Mouse (Mus musculus): ENCODE results near the gene Cish. TPM values are rescaled to one million over a fixed set of nuclear protein-coding genes. Genes with fewer than 3 reads are reported as not detected.
"Not testable (repeated sequence)": the region's sequence is repeated elsewhere in the genome, so short reads cannot be mapped to it uniquely, and the experiment has no call there.

The Cish gene
- total and polyA plus RNA-seq, 2 experiments from 2014 or later: 4.0 to 11.2 TPM

GRCm38 (mm10) chr9:107302592-107302991 lies 6.8 kb downstream of the Cish start:
- peaks cover 12% of the 10 kb centered on the region; the same call in 1 of the 2 replicates for H3K36me3 ChIP-seq (ENCODE audit: insufficient read depth)
- DNase-seq (no peak), ATAC-seq (no peak)
- no peaks in the 10 kb centered on the region for H3K27me3 ChIP-seq (ENCODE audit: insufficient read depth, low read length)
- no peaks in the 10 kb centered on the region for H3K9me3 ChIP-seq (ENCODE audit: low read length)
- H3K27ac ChIP-seq (ENCODE audit: low read depth, low read length): no peak overlapping the region
- no peak overlapping the region for H3K4me2 ChIP-seq (ENCODE audit: low read depth)
- no peak for TF ChIP-seq CTCF (IDR thresholded peaks at IDR 0.05; ENCODE audit: low read depth)
- peaks cover 5% of the 10 kb centered on the region for H3K4me1 ChIP-seq (ENCODE audit: insufficient read depth)
- WGBS: 86% methylated on average over 7 of the region's 7 CpGs
- H3K9ac ChIP-seq: no peak overlapping the region
- no peak overlapping the region for H3K4me3 ChIP-seq (ENCODE audit: low read depth, low read length)

GRCm38 (mm10) chr9:107303121-107303820 lies 7.4 kb downstream of the Cish start:
- no peaks in the 10 kb centered on the region for H3K27me3 ChIP-seq (ENCODE audit: insufficient read depth, low read length)
- H3K27ac ChIP-seq (ENCODE audit: low read depth, low read length): no peak overlapping the region
- H3K4me2 ChIP-seq (ENCODE audit: low read depth): no peak overlapping the region
- TF ChIP-seq CTCF (IDR thresholded peaks at IDR 0.05; ENCODE audit: low read depth): no peak
- H3K9me3 ChIP-seq (ENCODE audit: low read length): no peaks in the 10 kb centered on the region
- ATAC-seq (no peak), DNase-seq (no peak)
- 77% methylated on average over 9 of the region's 9 CpGs for WGBS
- H3K4me1 ChIP-seq (ENCODE audit: insufficient read depth): no peaks in the 10 kb centered on the region
- H3K9ac ChIP-seq: no peak overlapping the region
- peaks cover 12% of the 10 kb centered on the region; the same call in 1 of the 2 replicates for H3K36me3 ChIP-seq (ENCODE audit: insufficient read depth)
- H3K4me3 ChIP-seq (ENCODE audit: low read depth, low read length): no peak overlapping the region

GRCm38 (mm10) chr9:107303900-107304299 lies 8.1 kb downstream of the Cish start:
- Histone ChIP-seq H3K4me2 (ENCODE audit: low read depth) (no peak overlapping the region), H3K27ac (ENCODE audit: low read depth, low read length) (no peak overlapping the region), H3K4me1 (ENCODE audit: insufficient read depth) (no peaks in the 10 kb centered on the region), H3K36me3 (ENCODE audit: insufficient read depth) (peaks cover 12% of the 10 kb centered on the region; the same call in 1 of the 2 replicates), H3K27me3 (ENCODE audit: insufficient read depth, low read length) (no peaks in the 10 kb centered on the region), H3K4me3 (ENCODE audit: low read depth, low read length) (no peak overlapping the region), H3K9ac (no peak overlapping the region), H3K9me3 (ENCODE audit: low read length) (no peaks in the 10 kb centered on the region)
- WGBS: 90% methylated on average over 5 of the region's 5 CpGs
- DNase-seq (no peak), ATAC-seq (no peak)
- no peak for TF ChIP-seq CTCF (IDR thresholded peaks at IDR 0.05; ENCODE audit: low read depth)

- no peaks in the 10 kb centered on the region for H3K9me3 ChIP-seq (ENCODE audit: low read length)
- no peak overlapping the region for H3K4me2 ChIP-seq (ENCODE audit: low read depth)
- 96% methylated on average over 3 of the region's 3 CpGs for WGBS
- no peak overlapping the region for H3K9ac ChIP-seq
- no peak overlapping the region for H3K27ac ChIP-seq (ENCODE audit: low read depth, low read length)
- H3K4me1 ChIP-seq (ENCODE audit: insufficient read depth): no peaks in the 10 kb centered on the region
- no peak for DNase-seq
- no peak for TF ChIP-seq CTCF (IDR thresholded peaks at IDR 0.05; ENCODE audit: low read depth)
- no peaks in the 10 kb centered on the region for H3K27me3 ChIP-seq (ENCODE audit: insufficient read depth, low read length)
- no peak overlapping the region for H3K4me3 ChIP-seq (ENCODE audit: low read depth, low read length)
- H3K36me3 ChIP-seq (ENCODE audit: insufficient read depth): peaks cover 12% of the 10 kb centered on the region; the same call in 1 of the 2 replicates
- ATAC-seq: no peak
Measured at GRCm38 (mm10) chr9:107304383-107304782, 8.6 kb downstream of the Cish start.

GRCm38 (mm10) chr9:107305012-107305411 lies 9.2 kb downstream of the Cish start:
- Histone ChIP-seq H3K36me3 (ENCODE audit: insufficient read depth) (peaks cover 12% of the 10 kb centered on the region; the same call in 1 of the 2 replicates), H3K9me3 (ENCODE audit: low read length) (no peaks in the 10 kb centered on the region), H3K4me3 (ENCODE audit: low read depth, low read length) (no peak overlapping the region), H3K9ac (no peak overlapping the region), H3K4me1 (ENCODE audit: insufficient read depth) (no peaks in the 10 kb centered on the region), H3K27me3 (ENCODE audit: insufficient read depth, low read length) (no peaks in the 10 kb centered on the region), H3K4me2 (ENCODE audit: low read depth) (no peak overlapping the region), H3K27ac (ENCODE audit: low read depth, low read length) (no peak overlapping the region)
- DNase-seq (no peak), ATAC-seq (no peak)
- no peak for TF ChIP-seq CTCF (IDR thresholded peaks at IDR 0.05; ENCODE audit: low read depth)
- WGBS: 85% methylated on average over 4 of the region's 4 CpGs

GRCm38 (mm10) chr9:107305601-107306542 lies 10.0 kb downstream of the Cish start:
- Histone ChIP-seq H3K9ac (no peak overlapping the region), H3K4me1 (ENCODE audit: insufficient read depth) (no peaks in the 10 kb centered on the region), H3K27me3 (ENCODE audit: insufficient read depth, low read length) (no peaks in the 10 kb centered on the region), H3K4me3 (ENCODE audit: low read depth, low read length) (no peak overlapping the region), H3K4me2 (ENCODE audit: low read depth) (no peak overlapping the region), H3K27ac (ENCODE audit: low read depth, low read length) (no peak overlapping the region), H3K36me3 (ENCODE audit: insufficient read depth) (peaks cover 10% of the 10 kb centered on the region; the same call in 1 of the 2 replicates), H3K9me3 (ENCODE audit: low read length) (no peaks in the 10 kb centered on the region)
- WGBS: 70% methylated on average over 13 of the region's 13 CpGs
- DNase-seq: no peak
- no peak for TF ChIP-seq CTCF (IDR thresholded peaks at IDR 0.05; ENCODE audit: low read depth)
- ATAC-seq: no peak

- not testable (repeated sequence) for H3K27me3 ChIP-seq (ENCODE audit: insufficient read depth, low read length); H3K4me3 ChIP-seq (ENCODE audit: low read depth, low read length); H3K4me1 ChIP-seq (ENCODE audit: insufficient read depth); DNase-seq; H3K36me3 ChIP-seq (ENCODE audit: insufficient read depth); H3K9ac ChIP-seq; H3K4me2 ChIP-seq (ENCODE audit: low read depth); ATAC-seq; H3K9me3 ChIP-seq (ENCODE audit: low read length); H3K27ac ChIP-seq (ENCODE audit: low read depth, low read length)
- WGBS: 100% methylated on average over 1 of the region's 1 CpGs
Measured at GRCm38 (mm10) chr9:107306673-107307072, 10.8 kb downstream of the Cish start.
